15 mouse cellular contexts compared by ENCODE assay signal in genomic region chr12:94831400-94831799, GRCm38 (mm10).
"Had no signal": no experiment of that assay in that cellular context is flagged by ENCODE, and none has a peak within 500 bp of the region (broad histone marks: within the 10 kb centered on the region; RNA-seq: fewer than 3 reads in every experiment).

No protein-coding gene starts in this region.

- H3K27ac ChIP-seq: kidney, postnatal 0 days; limb, embryonic 15.5 days; liver, embryonic 12.5 days; midbrain, embryonic 10.5 days; neural tube, embryonic 12.5 days; stomach, embryonic 15.5 days had no signal

- H3K9ac ChIP-seq: limb, embryonic 15.5 days; liver, embryonic 12.5 days; lung, embryonic 14.5 days; neural tube, embryonic 12.5 days; stomach, embryonic 15.5 days had no signal

- ATAC-seq: liver, embryonic 12.5 days had no signal

- DNase-seq: kidney, postnatal 36 days; layer of hippocampus, adult 9-11 months; layer of hippocampus, postnatal 36 days; lung, embryonic 14.5 days; lung, postnatal 10 days; lung, postnatal 4 days; midbrain, embryonic 14.5 days; right cerebral cortex, postnatal 4 days; thymus, postnatal 36 days had no signal

- H3K4me1 ChIP-seq: limb, embryonic 15.5 days; liver, embryonic 12.5 days; midbrain, embryonic 10.5 days; neural tube, embryonic 12.5 days; stomach, embryonic 15.5 days had no signal

- H3K36me3 ChIP-seq: limb, embryonic 15.5 days; liver, embryonic 12.5 days; midbrain, embryonic 10.5 days; neural tube, embryonic 12.5 days; stomach, embryonic 15.5 days had no signal

- H3K4me3 ChIP-seq: limb, embryonic 15.5 days; liver, embryonic 12.5 days; midbrain, embryonic 10.5 days; neural tube, embryonic 12.5 days; stomach, embryonic 15.5 days had no signal

- H3K4me2 ChIP-seq: limb, embryonic 15.5 days; liver, embryonic 12.5 days; lung, embryonic 14.5 days; neural tube, embryonic 12.5 days; stomach, embryonic 15.5 days had no signal

- H3K27me3 ChIP-seq: limb, embryonic 15.5 days; liver, embryonic 12.5 days; neural tube, embryonic 12.5 days; stomach, embryonic 15.5 days had no signal

- H3K9me3 ChIP-seq: limb, embryonic 15.5 days; liver, embryonic 12.5 days; midbrain, embryonic 10.5 days; neural tube, embryonic 12.5 days; stomach, embryonic 15.5 days had no signal
